Comparison of ENCODE assay signal across 8 mouse cellular contexts in the genomic region with DNA sequence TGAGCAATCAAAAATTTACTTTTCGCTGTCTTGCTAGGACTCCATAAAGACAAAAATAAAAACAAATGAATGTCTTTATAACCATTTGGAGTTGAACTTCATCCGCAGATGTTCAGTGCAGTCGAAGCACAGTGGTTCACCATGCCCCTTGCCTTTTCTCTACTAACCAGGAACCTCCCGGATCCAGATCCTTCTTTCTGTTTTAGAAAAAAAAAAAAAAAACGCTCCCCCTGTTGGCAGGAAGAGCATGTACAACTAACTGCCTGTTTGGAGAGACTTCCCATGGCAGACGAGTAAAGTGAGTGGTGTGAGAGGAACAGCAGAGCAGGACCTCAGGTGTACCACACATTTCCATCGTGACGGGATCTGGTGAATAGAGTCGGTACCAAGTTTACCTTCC. TPM values are rescaled to one million over a fixed set of nuclear protein-coding genes. Genes with fewer than 3 reads are reported as not detected.
DNase-seq lines count a peak whose midpoint lies in the region; ATAC-seq and TF ChIP-seq lines count a peak whose summit lies in the region.

No protein-coding gene starts in this region.

- ATAC-seq in hematopoietic stem cell, adult 5-6 weeks (replicated peaks in 1 of 2; ENCODE audit: insufficient read depth in 1 of 2, low FRiP score in 2 of 2, low TSS enrichment in 1 of 2, low read depth in 1 of 2, poor library complexity in 2 of 2, severe bottlenecking in 2 of 2), result peak; percentile 43 to 57; a peak in 3 of 4 replicates
- peak; percentile 61 for ATAC-seq in megakaryocyte, adult 5-6 weeks (ENCODE audit: poor library complexity, severe bottlenecking)

- 25% methylated on average over 9 of the region's 9 CpGs for WGBS in spleen, adult 2 months

- no peaks in the 10 kb centered on the region; the same call in 1 of the 2 replicates for H3K36me3 ChIP-seq in spleen, adult 2 months (ENCODE audit: control insufficient read depth, insufficient read depth, low read length)

- peak overlapping the region; percentile 40; the same call in 1 of the 2 replicates for H3K4me3 ChIP-seq in spleen, adult 2 months (ENCODE audit: extremely low read depth, insufficient read depth, insufficient read length)

- no peak overlapping the region for H3K27ac ChIP-seq in spleen, adult 2 months (ENCODE audit: insufficient read depth, low read length)

- no peaks in the 10 kb centered on the region; the same call in 1 of the 2 replicates for H3K4me1 ChIP-seq in spleen, adult 2 months (ENCODE audit: control insufficient read depth, insufficient read depth, insufficient read length)

- TF ChIP-seq POLR2A in spleen, adult 2 months (IDR thresholded peaks at IDR 0.05; ENCODE audit: low read depth, low read length), result no peak

- DNase-seq in spleen, adult 2 months (ENCODE audit: low read depth in 1 of 2, low spot score in 2 of 2), result no peak
- DNase-seq in spleen, postnatal 14 days (ENCODE audit: low spot score in 2 of 2), result no peak
- DNase-seq in c-Kit-positive CD71-positive TER-119-negative erythroid progenitor cells, embryonic 14.5 days (ENCODE audit: low read depth), result peak; percentile 35
- no peak for DNase-seq in testis, postnatal 14 days (ENCODE audit: low spot score)
- DNase-seq in left cerebral cortex, adult 8-10 months (ENCODE audit: low spot score in 2 of 2), result no peak
- no peak for DNase-seq in layer of hippocampus, postnatal 14 days (ENCODE audit: low spot score in 2 of 2)

- H3K27me3 ChIP-seq in spleen, adult 2 months (ENCODE audit: control insufficient read depth, insufficient read depth, low read length), result no peaks in the 10 kb centered on the region

- peak; percentile 11; the same call in 1 of the 2 replicates for TF ChIP-seq CTCF in spleen, adult 2 months (IDR thresholded peaks at IDR 0.05; ENCODE audit: extremely low read depth, insufficient read depth, insufficient read length, insufficient replicate concordance)

RNA-seq across cellular contexts. Expression of gene Gclc, which starts 1.7 kb away (rescaled TPM):
- 14.1 and 15.3 TPM in 2 replicates for polyA plus RNA-seq in spleen, adult 2 months (2012; rRNA removed)
- total RNA-seq in hematopoietic stem cell, adult 5-6 weeks (2017), result 43.8 and 44.8 TPM in 2 replicates
- 21.9 and 25.7 TPM in 2 replicates for total RNA-seq in megakaryocyte, adult 5-6 weeks (2015)
- total RNA-seq in megakaryocyte, adult 5-6 weeks (2017), result 24.7 and 28.5 TPM in 2 replicates
- total RNA-seq in left cerebral cortex, adult 8-10 months (2022), result 10 to 100 TPM; 45.7 to 50.4 (median 49.4) TPM
- 10 to 100 TPM; 40.4 to 41.6 TPM for total RNA-seq in layer of hippocampus, postnatal 14 days (2021)
